Mouse (Mus musculus): Measurements from ENCODE around the gene Tbc1d2. TPM values are rescaled to one million over a fixed set of nuclear protein-coding genes. Genes with fewer than 3 reads are reported as not detected.
"Not testable (repeated sequence)": the region's sequence is repeated elsewhere in the genome, so short reads cannot be mapped to it uniquely, and the experiment has no call there.

Tbc1d2 gene
- total RNA-seq, 2 experiments from 2014 or later: 1.6 to 1.9 TPM

- intact Hi-C loops (cut with DNase I): no loop called here
- no peak for DNase-seq
Measured at GRCm38 (mm10) chr4:46605451-46605850, 44.6 kb downstream of the Tbc1d2 start.

- intact Hi-C loops (cut with DNase I): no loop called here
- no peak for DNase-seq
Measured at GRCm38 (mm10) chr4:46602704-46603103, 47.3 kb downstream of the Tbc1d2 start.

DNA sequence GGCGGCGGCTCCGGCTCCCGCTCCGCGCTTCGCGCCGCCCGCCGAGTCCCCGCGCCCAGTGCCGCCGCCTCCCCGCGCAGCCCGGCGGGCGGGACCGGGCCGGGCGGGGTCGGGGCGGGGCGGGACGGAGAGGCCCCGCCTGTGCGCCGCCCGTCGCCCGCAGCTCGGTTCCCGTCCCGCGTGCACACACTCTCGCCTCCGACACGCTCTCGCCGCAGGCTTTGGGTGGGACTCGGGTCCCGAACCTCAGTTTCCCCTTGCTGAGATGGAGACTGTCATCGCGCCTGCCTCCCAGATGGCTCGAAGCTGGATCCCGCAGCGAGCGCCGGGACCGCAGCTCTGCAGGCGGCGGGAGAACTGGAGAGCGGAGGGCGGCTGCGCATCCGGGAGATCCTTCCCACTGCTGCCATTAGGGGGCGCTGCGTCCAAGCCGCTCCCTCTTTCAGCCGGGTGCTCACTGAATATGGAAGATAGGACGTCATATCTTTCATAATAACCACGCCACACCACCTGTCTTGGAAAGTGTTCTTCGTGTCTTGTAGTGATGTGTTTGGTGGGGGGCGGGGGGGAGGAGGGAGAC is 48.1 kb downstream of the Tbc1d2 start, which contains the start of gene Coro2a:
Coro2a (minus strand) TSS at position 359 of the 580 bp plus-strand sequence.
- peak; percentile 85 for DNase-seq
- intact Hi-C loops (cut with DNase I): no loop called here

DNA sequence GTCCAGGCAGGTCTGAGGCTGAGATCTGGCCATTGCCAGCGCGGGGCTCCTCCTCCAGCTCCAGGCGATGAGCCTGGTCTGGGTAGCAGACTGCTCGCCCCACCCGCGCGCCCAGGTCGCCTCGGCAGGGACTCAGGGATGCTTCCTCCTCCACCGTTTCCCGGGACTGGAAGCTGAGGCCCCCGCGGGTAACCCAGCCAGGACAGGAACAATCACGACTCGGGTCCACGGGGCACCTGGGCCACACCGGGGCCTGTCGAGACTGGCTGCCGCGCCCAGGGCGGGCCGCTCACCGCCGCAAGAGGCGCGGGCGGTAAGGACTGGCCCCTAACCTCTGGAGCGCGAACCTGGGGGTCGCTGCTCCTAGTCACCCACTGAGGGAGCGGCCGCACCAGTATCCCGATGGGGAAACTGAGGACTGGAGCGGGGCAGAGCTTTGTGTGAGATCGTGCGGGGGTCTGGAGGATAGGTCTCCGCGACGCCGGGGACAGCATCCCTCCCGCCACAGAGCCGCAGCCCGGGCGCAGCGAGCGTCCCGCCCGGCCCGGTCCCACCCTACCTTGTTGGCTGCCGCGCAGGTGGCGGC is 48.7 kb downstream of the Tbc1d2 start:
- intact Hi-C loops (cut with DNase I): no loop called here
- no peak for DNase-seq

GRCm38 (mm10) chr4:46600473-46601257 is 49.3 kb downstream of the Tbc1d2 start:
- intact Hi-C loops (cut with DNase I): no loop called here
- no peak for DNase-seq

DNA sequence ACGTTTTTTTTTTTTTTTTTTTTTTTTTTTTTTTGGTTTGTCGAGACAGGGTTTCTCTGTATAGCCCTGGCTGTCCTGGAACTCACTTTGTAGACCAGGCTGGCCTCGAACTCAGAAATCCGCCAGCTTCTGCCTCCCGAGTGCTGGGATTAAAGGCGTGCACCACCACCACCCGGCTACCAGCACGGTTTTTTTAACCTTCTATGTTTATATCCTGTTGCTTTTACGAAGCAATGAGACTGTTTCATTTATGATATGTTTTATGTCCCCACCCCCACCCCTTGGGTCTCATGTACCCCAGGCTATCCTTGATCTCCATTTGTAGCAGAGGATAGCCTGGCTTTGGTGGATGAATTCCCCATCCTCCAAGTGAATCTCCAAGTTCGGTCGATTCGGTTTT is 50.4 kb downstream of the Tbc1d2 start:
- intact Hi-C loops (cut with DNase I); DNase-seq: not testable (repeated sequence)

DNA sequence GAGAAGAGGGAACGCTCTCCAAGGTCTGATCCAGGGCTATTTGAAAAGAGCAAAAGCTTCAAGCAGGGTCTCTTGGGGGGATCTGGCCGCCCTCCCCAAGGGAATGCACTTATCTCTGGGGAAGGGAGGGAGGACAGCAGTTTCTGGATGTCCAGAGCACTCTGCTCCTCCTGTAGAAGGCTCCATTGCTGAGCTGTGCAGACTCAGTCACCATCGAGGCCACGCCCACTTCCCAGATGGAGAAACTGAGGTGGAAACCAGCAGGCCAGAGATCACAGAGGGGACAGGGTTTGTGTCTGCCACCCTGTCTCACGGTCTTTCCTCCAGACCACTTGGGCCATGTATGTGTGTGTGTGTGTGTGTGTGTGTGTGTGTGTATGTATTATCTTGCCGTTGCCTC is 51.0 kb downstream of the Tbc1d2 start:
- no peak for DNase-seq
- intact Hi-C loops (cut with DNase I): no loop called here

DNA sequence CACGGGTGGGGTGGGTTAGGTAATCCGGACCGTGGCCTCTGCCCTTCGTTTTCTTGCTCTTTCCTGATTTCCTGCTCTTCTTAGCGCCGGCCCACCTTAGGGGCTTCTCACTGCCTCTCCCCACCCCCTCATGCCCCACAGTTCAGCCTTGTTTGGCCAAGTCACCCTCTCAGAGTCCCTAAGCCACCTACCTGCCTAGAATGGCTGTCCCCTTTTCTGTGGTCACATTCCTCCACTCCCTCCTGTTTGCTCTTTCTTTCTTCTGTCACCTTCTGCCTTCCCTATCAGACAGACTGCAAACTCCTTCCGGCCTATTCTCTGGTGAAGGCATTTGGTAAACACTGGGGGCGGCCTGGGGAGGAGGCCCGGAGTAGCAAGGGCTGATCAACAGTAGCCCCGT is 51.9 kb downstream of the Tbc1d2 start:
- DNase-seq: no peak
- intact Hi-C loops (cut with DNase I): no loop called here

DNA sequence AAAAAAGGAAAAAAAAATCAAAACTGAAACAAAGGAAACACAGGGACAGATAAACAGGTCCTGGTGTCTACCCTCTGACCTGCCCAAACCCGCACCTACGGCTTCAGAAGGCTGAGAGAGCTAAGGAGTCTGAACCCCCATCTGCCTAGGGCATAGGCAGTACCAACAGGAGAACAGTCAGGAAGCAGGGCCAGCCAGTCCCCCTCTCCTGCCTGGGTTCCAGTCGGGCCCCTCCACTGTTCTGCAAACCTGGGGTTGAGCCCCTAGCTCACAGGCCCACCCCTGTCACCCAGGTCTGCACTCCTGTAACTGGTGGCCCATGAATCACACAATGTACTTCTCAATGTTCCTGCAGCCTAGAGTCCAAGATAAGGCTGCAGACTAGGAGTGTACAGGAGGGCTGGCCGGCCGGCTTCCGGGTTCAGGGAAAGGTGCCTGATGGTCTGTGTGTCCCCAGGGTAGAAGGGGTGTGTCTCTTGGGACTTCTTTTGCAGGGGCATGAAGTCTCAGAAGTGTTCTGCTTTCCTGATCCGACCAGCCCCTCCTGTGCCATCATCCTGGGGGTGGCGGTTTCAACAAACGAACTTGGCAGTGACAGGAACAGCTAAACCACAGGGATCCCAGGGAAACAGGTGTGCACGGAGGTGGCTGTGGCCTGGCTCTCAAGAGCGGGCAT is 52.6 kb downstream of the Tbc1d2 start:
- no peak for DNase-seq
- intact Hi-C loops (cut with DNase I): no loop called here

GRCm38 (mm10) chr4:46596398-46596797 is 53.6 kb downstream of the Tbc1d2 start:
- intact Hi-C loops (cut with DNase I): no loop called here
- DNase-seq: no peak

DNA sequence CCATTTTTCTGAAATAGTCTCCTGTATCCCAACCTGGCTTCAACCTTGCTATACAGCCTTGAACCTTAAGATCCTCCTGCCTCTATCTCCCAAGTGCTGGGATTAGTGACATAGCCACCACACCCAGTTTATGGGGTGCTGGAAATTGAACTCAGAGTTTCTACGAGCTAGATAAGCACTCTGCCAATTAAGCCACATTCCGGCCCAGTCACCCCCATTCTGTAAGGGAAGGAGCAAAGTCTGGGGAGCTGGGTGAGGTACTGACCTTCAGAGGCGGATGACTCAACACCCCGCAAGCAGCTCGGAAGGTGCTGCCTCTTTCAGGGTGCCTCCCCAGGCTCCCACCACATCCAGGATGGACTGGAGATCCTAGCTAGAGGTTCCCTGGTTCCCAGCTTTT is 55.9 kb downstream of the Tbc1d2 start:
- no peak for DNase-seq
- intact Hi-C loops (cut with DNase I): no loop called here

DNA sequence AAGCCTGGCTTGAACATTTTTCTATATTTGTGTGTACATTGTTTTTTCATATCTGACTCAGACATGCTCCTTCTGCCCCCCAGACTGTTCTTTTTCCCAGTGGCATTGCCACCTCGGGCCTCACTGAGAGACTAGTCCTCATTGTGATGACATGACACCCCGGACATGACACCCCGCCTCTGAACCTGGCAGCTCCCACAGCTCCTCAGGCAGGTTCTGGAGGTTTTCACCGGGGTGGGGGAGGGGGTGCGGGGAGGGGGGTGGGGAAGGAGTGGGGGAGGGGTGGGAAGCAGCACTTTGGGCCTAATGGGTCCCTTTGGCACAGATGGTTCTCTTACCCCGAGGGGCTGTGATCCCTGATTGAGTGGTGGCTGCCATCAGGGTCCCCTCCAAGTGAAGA is 56.5 kb downstream of the Tbc1d2 start:
- DNase-seq: no peak
- intact Hi-C loops (cut with DNase I): no loop called here

GRCm38 (mm10) chr4:46591833-46592520 is 58.0 kb downstream of the Tbc1d2 start:
- intact Hi-C loops (cut with DNase I): no loop called here
- no peak for DNase-seq

DNA sequence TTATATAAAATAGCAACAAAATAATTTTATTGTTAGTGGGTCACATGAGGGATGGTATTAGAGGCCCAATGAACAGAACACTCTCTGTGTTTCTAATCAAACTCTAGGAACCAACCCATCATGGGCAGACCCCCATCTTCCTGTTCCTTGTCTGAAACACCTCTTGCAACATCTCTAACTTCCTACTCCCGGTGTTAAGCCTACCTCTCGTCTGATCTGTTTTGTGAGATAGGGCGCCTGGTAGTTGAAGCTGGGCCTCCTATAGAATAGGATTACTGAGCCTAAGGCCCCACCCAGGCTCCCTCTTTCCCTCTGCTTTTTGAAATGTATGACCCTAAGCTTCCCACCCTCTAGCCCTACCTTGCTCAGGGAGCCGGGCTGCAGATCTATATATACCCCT is 59.2 kb downstream of the Tbc1d2 start:
- DNase-seq: no peak
- intact Hi-C loops (cut with DNase I): no loop called here

DNA sequence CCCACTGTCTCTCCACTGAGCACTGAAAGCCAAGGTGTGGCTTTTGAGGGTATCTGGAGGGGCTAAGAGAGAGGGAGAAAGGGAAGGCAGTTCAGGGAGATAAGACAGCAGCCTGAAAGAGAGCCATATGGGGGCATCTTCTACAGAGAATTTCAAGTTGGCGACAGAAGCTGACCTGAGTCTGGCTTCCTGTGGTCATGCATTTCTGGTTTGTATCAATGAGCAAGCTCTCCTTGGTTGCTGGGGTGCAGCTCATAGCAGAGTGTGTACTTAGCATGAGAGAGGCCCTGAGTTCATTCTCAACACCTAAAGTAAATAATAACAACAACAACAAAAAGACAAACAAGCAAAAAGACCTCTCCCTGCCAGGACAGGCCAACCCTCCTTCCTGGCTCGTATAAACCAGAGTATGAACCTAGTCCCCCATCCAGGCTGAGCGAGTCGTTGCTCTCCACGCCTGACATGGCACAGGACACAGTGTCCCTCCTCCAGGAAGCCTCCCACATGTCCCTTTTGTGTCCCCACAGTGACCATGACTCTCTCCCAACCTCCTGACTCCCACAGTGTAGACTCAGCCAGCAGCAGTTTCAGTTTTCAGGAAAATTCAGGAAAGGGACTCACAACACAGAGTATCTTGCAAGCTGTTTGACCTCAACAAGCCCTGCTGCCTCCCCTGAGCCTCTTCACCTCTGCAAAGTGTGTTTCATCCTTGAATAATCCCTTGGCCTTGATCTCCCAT is 59.9 kb downstream of the Tbc1d2 start:
- intact Hi-C loops (cut with DNase I): no loop called here
- no peak for DNase-seq

- intact Hi-C loops (cut with DNase I): no loop called here
- no peak for DNase-seq
Measured at GRCm38 (mm10) chr4:46589151-46589550, 60.9 kb downstream of the Tbc1d2 start.

- intact Hi-C loops (cut with DNase I): no loop called here
- DNase-seq: no peak
Measured at GRCm38 (mm10) chr4:46586473-46586872, 63.5 kb downstream of the Tbc1d2 start.

DNA sequence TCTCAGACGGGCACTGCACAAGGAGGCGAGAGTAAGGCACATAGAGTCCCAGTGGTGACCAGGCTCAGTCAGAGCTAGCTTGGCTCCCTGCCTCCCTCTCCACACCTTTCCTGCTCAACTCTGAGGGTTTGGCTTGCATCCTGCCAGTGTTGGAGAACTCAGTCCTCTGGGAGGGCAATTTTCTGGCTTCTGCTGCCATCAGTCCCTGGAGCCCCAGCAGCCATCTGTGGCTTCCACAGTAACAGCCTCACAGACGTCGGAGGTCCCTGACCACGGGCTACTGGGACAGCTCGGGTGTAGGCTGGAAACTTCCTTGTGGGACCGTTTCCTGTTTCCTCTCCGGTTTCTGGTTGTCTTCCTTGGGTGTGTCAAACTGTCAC is 64.2 kb downstream of the Tbc1d2 start:
- intact Hi-C loops (cut with DNase I): loop anchor here (1.0 kb wide), 1 partner anchor 12 kb away; no protein-coding TSS in a partner anchor
- DNase-seq: no peak

DNA sequence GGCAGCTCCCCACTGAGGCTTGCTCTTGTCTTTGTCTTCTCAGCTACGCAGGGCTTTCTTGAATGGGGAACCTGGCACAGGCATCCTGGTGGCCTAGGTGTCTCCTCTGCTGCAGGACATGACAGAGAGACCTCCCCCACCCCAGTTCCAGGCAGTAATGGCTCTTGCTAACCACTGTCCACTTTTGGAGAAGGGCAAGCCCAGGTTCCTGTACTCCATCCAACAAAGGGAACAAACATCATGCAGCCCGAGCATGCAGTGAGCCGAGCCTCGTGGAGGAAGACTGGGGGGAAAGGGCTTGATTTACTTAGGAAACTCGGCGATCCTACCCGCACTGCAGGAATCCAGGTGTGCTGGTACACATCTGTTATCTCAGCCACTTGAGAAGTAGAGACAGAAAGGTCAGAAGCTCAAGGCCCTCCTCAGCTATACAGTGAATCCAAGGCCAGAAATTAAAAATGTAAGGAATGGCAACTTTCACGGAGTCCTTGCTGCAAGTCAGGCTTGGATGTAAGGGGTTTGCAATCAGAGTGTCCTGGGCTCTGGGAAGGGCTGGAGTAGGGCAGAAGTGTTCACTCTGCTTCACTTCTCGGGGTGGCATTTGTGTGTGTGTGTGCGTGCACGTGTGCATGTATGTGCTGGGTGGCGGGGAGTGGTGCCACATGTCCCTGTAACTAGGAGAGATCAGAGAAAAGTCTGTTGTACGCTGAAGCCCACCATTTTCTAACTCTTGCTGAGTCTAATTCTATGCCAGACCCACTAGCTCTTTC is 64.8 kb downstream of the Tbc1d2 start:
- intact Hi-C loops (cut with DNase I): loop anchor here (1.0 kb wide), 1 partner anchor 11 kb away; no protein-coding TSS in a partner anchor
- no peak for DNase-seq
